Mouse (Mus musculus): Measurements from ENCODE around the gene Fktn. TPM values are rescaled to one million over a fixed set of nuclear protein-coding genes. Genes with fewer than 3 reads are reported as not detected.
"Not testable (repeated sequence)": the region's sequence is repeated elsewhere in the genome, so short reads cannot be mapped to it uniquely, and the experiment has no call there.

The Fktn gene
- 19.1 and 19.2 TPM in 2 replicates for polyA plus RNA-seq (2015; fragmentation: Nextera tagmentation; extraction: Ambion mirVana)

DNA sequence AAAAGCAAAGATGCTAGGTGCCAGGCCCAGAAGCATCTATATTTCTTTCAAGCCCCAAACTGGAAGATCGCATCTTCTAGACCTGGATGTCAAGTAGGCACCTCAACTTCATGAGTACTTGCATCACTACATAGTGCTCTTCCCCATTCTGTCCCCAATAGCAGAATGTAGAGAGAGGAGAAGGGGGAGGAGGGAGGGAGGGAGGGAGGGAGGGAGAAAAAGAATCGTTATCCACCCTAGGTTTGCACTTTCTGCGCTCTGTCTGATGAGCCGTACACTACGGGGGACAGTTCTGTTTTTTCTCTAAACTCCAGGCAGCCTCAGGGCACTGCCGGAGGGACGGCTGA is at the start of gene Fktn:
TSS of gene Fktn (plus strand) at position 295 of the 347 bp plus-strand sequence.
- WGBS = 10% methylated on average over 7 of the region's 7 CpGs
- Histone ChIP-seq H3K27ac (peak within 1 kb of the TSS; percentile 85), H3K4me1 (peaks cover 21% of the 10 kb centered on the region), H3K36me3 (no peaks in the 10 kb centered on the region), H3K4me3 (replicated peaks) (peak within 1 kb of the TSS; percentile 87), H3K4me2 (peak within 1 kb of the TSS; percentile 90), H3K9me3 (replicated peaks) (no peaks in the 10 kb centered on the region), H3K9ac (peak within 1 kb of the TSS; percentile 85), H3K27me3 (no peaks in the 10 kb centered on the region)
- peak; percentile 71 for ATAC-seq (replicated peaks; ENCODE audit: low FRiP score)

DNA sequence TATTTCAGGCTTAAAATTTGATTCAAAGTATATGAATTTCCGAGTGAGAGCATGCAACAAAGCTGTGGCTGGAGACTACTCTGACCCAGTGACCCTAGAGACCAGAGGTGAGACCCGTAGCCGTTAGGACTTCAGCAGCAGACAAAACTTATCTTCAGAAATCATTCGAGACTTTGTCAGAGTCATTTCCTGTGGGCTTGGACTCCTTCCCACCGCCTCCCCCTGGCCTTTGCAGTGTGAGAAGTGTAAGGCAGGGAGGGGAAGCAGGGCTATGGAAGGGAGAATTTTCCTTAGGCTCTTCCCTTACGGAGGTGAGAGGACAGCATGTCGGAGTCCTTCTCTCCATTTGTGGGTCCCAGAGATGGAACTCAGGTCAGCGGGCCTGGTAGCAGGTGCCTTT is 31.7 kb upstream of the Fktn start:
- no peaks in the 10 kb centered on the region for H3K9me3 ChIP-seq (replicated peaks)
- H3K9ac ChIP-seq = no peak overlapping the region
- H3K4me3 ChIP-seq (replicated peaks) = no peak overlapping the region
- no peak overlapping the region for H3K4me2 ChIP-seq
- no peak overlapping the region for H3K27ac ChIP-seq
- ATAC-seq (replicated peaks; ENCODE audit: low FRiP score) = no peak
- H3K36me3 ChIP-seq = peaks cover 14% of the 10 kb centered on the region
- no peaks in the 10 kb centered on the region for H3K27me3 ChIP-seq
- WGBS = 67% methylated on average over 8 of the region's 8 CpGs
- no peaks in the 10 kb centered on the region for H3K4me1 ChIP-seq

DNA sequence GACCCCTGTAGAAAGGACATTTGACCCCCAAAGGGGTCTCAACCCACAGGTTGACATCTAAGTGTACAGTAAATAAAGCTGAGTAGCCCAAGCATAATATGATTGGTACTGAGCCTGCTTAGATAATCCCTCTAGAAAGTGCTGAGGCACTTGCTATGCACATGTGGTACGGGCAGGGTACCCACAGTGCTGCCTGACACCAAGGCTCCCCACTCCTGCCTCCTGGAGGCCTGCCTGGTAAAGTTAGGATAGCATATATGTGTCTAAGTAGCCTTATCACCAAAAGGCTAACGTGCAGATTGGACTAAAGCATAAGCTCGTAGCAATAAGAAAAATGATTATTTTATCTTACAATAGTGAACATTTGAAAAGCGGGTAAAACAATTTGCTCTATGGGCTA is 24.8 kb upstream of the Fktn start:
- no peak overlapping the region for H3K27ac ChIP-seq
- H3K9ac ChIP-seq = no peak overlapping the region
- no peaks in the 10 kb centered on the region for H3K27me3 ChIP-seq
- ATAC-seq (replicated peaks; ENCODE audit: low FRiP score) = no peak
- no peak overlapping the region for H3K4me3 ChIP-seq (replicated peaks)
- no peaks in the 10 kb centered on the region for H3K4me1 ChIP-seq
- H3K9me3 ChIP-seq (replicated peaks) = no peaks in the 10 kb centered on the region
- peaks cover under 1% of the 10 kb centered on the region; the same call in 1 of the 2 replicates for H3K36me3 ChIP-seq
- H3K4me2 ChIP-seq = no peak overlapping the region
- 90% methylated on average over 4 of the region's 4 CpGs for WGBS

DNA sequence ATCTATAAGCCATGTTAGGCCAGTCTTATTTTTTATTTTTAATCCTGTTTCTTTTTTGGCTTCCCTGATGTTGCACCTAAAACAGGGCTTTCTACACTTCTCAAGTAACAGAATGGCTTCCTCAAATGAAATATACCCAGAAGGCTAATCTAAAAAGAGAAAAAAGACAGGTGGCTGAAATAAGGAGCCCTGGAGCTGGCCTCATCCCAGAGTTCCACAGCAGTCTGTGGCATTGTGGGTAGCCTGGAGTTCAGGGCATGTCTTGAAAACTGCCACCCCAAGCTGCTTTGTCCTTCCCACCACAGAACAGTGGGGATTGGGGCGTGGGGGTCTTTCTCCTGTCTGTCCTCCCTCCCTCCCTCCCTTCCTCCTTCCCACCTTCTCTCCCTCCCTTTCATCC is 22.4 kb upstream of the Fktn start:
- Histone ChIP-seq H3K4me2 (no peak overlapping the region), H3K4me3 (replicated peaks) (no peak overlapping the region), H3K9ac (no peak overlapping the region), H3K27me3 (no peaks in the 10 kb centered on the region), H3K9me3 (replicated peaks) (no peaks in the 10 kb centered on the region), H3K27ac (no peak overlapping the region), H3K36me3 (peaks cover 11% of the 10 kb centered on the region; the same call in 1 of the 2 replicates), H3K4me1 (no peaks in the 10 kb centered on the region)
- 59% methylated on average over 1 of the region's 1 CpGs for WGBS
- no peak for ATAC-seq (replicated peaks; ENCODE audit: low FRiP score)

DNA sequence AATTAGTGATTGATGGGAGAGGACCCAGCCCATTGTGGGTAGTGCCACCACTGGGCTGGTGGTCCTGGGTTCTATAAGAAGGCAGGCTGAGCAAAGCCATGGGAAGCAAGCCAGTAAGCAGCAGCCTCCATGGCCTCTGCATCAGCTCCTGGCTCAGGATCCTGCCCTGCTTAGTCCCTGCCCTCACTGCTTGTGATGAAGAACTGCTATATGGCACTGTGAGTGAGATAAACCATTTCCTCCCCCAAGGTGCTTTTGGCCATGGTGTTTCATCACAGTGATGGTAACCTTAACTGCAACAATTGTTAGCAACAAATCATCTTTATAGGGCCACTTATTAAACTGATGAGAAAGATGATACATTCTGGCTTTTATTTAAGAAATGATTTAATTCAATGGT is 4.6 kb upstream of the Fktn start:
- H3K4me1 ChIP-seq; H3K4me2 ChIP-seq; H3K9me3 ChIP-seq (replicated peaks); H3K27ac ChIP-seq; H3K9ac ChIP-seq; H3K36me3 ChIP-seq; H3K4me3 ChIP-seq (replicated peaks); H3K27me3 ChIP-seq; ATAC-seq (replicated peaks; ENCODE audit: low FRiP score): not testable (repeated sequence)

DNA sequence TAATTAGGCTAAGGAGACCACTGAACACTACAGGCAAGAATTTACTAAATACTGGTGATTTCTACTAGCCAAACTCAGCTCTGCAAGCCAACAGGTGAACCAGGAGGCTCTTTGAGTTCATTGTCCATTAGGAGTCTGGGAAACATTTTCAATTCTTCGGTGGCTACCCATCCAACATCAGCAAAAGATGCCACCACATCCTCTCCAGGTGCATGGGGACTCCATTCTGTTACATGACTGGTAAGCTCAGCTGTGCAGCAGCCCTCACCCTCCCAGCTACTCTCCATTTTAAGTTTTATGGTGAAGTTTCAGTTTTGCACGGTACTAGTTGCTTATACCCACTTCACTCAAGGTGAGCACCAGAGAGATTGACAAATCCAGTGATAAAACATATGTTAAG is 3.8 kb upstream of the Fktn start:
- 94% methylated on average over 2 of the region's 2 CpGs for WGBS
- H3K36me3 ChIP-seq = no peaks in the 10 kb centered on the region
- ATAC-seq (replicated peaks; ENCODE audit: low FRiP score) = no peak
- no peaks in the 10 kb centered on the region for H3K9me3 ChIP-seq (replicated peaks)
- no peak overlapping the region for H3K4me2 ChIP-seq
- H3K27me3 ChIP-seq = no peaks in the 10 kb centered on the region
- no peak overlapping the region for H3K4me3 ChIP-seq (replicated peaks)
- H3K27ac ChIP-seq = no peak overlapping the region
- H3K9ac ChIP-seq = no peak overlapping the region
- peaks cover 6% of the 10 kb centered on the region for H3K4me1 ChIP-seq

DNA sequence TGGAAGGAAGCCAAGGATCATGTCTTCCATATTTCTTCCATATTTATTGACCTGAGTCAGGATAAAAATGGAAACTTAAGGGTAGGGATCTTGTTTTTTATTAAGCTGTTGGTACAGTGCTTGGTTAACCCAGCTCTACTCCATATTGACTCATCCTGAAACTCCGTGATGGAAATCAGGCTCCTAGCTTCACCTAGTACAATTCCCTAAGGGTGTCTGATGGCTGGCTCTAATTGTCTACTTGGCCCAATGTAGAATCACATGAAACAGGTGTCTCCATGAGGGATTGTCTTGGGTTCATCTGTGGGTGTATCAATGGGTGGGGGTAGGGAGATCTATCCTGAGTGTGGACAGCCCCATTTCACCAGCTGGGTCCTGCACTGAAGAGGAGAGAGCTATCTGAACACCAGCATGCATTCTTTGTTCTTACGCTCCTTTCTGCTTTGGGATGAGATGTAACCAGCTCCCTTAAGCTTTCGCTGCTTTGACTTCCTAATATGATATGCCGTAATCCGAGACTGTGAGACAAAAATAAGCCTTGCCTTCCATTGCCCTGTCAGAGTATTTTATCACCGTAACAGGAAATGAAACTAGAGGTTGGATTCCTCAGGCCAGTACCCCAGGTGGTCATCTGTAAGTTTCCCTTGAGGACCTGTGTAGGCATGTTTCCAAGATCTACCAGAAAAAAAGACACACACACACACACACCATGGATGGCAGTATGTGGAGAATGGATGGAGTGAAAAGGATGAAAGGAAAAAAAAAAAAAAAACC is 3.1 kb upstream of the Fktn start:
- H3K4me1 ChIP-seq = peaks cover 11% of the 10 kb centered on the region
- no peak for ATAC-seq (replicated peaks; ENCODE audit: low FRiP score)
- WGBS = 67% methylated on average over 6 of the region's 6 CpGs
- H3K27me3 ChIP-seq = no peaks in the 10 kb centered on the region
- no peak overlapping the region for H3K4me2 ChIP-seq
- no peaks in the 10 kb centered on the region for H3K36me3 ChIP-seq
- no peak overlapping the region for H3K27ac ChIP-seq
- no peak overlapping the region for H3K4me3 ChIP-seq (replicated peaks)
- no peak overlapping the region for H3K9ac ChIP-seq
- no peaks in the 10 kb centered on the region for H3K9me3 ChIP-seq (replicated peaks)

DNA sequence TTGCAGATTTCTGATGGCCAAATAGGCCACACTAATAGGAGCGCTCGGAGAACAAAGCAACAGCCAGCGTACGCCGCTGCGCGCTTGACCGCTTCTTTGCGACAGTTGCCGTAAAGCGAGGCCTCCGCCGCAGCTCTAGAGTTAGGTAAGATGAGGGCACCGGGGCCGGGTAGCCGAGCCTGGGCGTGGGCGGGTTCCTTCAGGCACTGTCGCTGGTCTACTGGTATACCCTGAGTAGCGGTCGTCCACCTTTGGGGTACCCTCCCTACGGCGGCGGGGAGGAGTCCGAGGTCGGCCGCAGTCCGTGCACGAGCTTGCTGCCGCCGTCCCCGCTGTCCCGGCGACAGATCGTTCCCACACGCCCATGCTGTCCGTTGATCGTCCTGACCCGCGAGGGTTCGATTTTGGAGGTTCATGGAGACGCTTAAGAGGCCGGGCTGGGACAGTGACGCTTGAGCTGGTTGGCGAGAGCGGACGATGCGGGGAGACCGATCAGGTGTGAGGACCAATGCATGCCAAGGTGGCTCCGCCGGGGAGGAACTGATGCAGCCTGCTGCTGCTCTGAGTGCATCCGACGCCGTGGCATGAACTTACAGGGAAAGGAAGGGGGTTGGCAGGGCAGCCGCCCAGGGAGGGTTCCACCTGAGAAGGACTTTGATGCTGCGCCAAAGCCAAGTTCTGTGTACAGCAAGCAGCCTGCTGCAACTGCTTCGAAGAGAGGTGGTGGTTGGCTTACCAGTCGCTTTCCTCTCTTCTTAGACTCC is 435 bp downstream of the Fktn start:
- Histone ChIP-seq H3K9me3 (replicated peaks) (no peaks in the 10 kb centered on the region), H3K4me3 (replicated peaks) (peak overlapping the region; percentile 87)
- 1% methylated on average over 58 of the region's 58 CpGs for WGBS

DNA sequence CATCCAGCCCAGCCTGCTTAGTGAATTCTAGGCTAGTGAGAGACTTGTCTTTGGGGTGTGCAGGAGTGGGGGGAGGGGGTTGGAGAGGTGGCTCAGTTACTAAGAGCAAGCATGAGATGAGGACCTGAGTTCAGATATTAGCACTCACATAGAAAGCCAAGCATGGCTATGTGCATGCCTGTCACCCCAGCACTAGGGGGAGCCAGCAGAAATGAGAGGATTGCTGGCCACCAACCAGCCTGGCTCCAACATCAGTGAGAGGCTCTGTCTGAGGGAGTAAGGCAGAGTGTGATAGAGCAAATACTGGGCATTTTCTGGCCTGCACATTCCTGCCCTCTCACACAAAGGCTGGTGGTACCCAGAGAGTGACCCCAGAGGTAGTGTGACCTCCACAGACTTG is 2.2 kb downstream of the Fktn start:
- no peak overlapping the region for H3K4me2 ChIP-seq

More for the DNA sequence above, 435 bp downstream of the Fktn start:
- peak overlapping the region; percentile 90 for H3K4me2 ChIP-seq
- H3K36me3 ChIP-seq = no peaks in the 10 kb centered on the region
- peak overlapping the region; percentile 85 for H3K27ac ChIP-seq
- ATAC-seq (replicated peaks; ENCODE audit: low FRiP score) = peak; percentile 94
- peak overlapping the region; percentile 85 for H3K9ac ChIP-seq
- H3K27me3 ChIP-seq = no peaks in the 10 kb centered on the region
- peaks cover 21% of the 10 kb centered on the region for H3K4me1 ChIP-seq

DNA sequence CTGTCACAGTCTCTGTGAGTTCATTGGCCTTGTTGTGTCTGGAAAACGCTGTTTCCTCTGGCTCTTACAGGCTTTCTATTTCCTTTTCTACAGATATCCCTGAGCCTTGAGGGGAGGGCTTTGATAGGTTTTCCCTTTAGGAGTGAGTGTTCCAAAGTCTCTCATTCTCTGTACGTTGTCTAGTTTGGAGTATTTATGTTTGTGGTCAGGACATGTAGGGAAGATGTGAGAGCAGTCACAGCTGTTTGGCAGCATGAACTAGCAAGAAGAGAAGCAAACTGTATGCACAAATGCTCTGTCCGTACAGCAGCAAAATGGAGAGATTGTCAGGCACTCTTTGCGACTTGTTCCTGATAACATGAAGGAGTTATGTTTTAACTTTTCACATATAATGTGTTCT is 3.7 kb downstream of the Fktn start:
- Histone ChIP-seq H3K4me2 (no peak overlapping the region), H3K27me3 (no peaks in the 10 kb centered on the region), H3K27ac (no peak overlapping the region), H3K4me1 (peaks cover 21% of the 10 kb centered on the region), H3K36me3 (peaks cover 7% of the 10 kb centered on the region; the same call in 1 of the 2 replicates), H3K9ac (no peak overlapping the region), H3K9me3 (replicated peaks) (no peaks in the 10 kb centered on the region), H3K4me3 (replicated peaks) (no peak overlapping the region)
- no peak for ATAC-seq (replicated peaks; ENCODE audit: low FRiP score)
- 60% methylated on average over 4 of the region's 4 CpGs for WGBS

More for the DNA sequence above, 2.2 kb downstream of the Fktn start:
- Histone ChIP-seq H3K27ac (no peak overlapping the region), H3K4me1 (peaks cover 21% of the 10 kb centered on the region), H3K27me3 (no peaks in the 10 kb centered on the region), H3K4me3 (replicated peaks) (no peak overlapping the region), H3K36me3 (peaks cover 3% of the 10 kb centered on the region; the same call in 1 of the 2 replicates), H3K9ac (no peak overlapping the region), H3K9me3 (replicated peaks) (no peaks in the 10 kb centered on the region)
- ATAC-seq (replicated peaks; ENCODE audit: low FRiP score) = no peak

DNA sequence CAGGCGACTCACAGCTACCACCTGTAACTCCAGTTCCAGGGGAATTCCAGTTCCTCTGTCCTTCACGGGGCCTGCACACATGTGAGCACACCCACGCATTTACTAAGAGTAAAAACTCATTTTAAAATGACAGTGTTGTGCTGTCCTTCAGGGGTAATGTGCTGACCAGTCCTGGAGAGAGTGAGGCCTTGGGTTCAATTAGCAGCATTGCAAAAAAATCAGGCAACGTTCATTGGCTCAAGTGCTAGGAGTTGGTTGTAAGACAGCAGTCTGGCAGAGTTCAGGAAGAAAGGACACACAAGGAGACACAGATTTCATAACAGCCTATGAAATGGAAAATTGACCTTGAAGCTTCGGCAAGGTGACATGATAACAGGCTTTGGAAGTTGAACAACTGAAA is 4.5 kb downstream of the Fktn start:
- H3K4me1 ChIP-seq = peaks cover 21% of the 10 kb centered on the region
- H3K9me3 ChIP-seq (replicated peaks) = no peaks in the 10 kb centered on the region
- no peaks in the 10 kb centered on the region for H3K27me3 ChIP-seq
- H3K27ac ChIP-seq = no peak overlapping the region
- H3K36me3 ChIP-seq = peaks cover 9% of the 10 kb centered on the region; the same call in 1 of the 2 replicates
- no peak overlapping the region for H3K9ac ChIP-seq
- no peak overlapping the region for H3K4me2 ChIP-seq
- 55% methylated on average over 5 of the region's 5 CpGs for WGBS
- ATAC-seq (replicated peaks; ENCODE audit: low FRiP score) = no peak
- no peak overlapping the region for H3K4me3 ChIP-seq (replicated peaks)

DNA sequence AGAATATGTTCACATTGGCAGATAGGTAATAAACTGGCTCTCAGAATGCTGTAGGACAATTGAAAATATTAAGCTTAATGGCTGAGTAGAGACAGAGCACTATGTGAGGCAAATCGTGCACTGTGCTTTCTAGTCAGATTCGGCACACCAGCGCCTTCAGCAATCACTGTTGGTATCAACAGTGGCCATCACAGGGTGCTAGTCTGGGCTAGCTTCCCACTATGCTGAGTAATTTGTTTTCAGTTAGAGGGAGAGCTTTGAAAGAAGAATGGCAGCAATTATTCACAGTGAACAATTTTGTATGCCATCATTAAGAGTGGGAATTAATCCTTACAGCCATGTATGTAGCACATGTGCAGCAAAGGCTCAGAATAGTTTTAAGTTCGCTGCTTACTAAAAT is 8.7 kb downstream of the Fktn start:
- 93% methylated on average over 4 of the region's 4 CpGs for WGBS
- Histone ChIP-seq H3K4me2 (no peak overlapping the region), H3K9me3 (replicated peaks) (no peaks in the 10 kb centered on the region), H3K4me3 (replicated peaks) (no peak overlapping the region), H3K36me3 (peaks cover 29% of the 10 kb centered on the region), H3K27ac (no peak overlapping the region), H3K27me3 (no peaks in the 10 kb centered on the region), H3K9ac (no peak overlapping the region), H3K4me1 (peaks cover 7% of the 10 kb centered on the region; the same call in 1 of the 2 replicates)
- ATAC-seq (replicated peaks; ENCODE audit: low FRiP score) = no peak

Data from kidney, embryonic 15.5 days (tissue).